ENCODE assay signal across 16 mouse cellular contexts in genomic region chr3:118491101-118491500, GRCm38 (mm10).
"Had no signal": no experiment of that assay in that cellular context is flagged by ENCODE, and none has a peak within 500 bp of the region (broad histone marks: within the 10 kb centered on the region; RNA-seq: fewer than 3 reads in every experiment).

No protein-coding gene starts in this region.

- DNase-seq: retina, postnatal 1 day; right cerebral cortex, adult 18-20 months; right cerebral cortex, postnatal 14 days; right cerebral cortex, postnatal 25 days; right cerebral cortex, postnatal 4 days; spleen, adult 18-20 months; thymus, adult 18-20 months; thymus, adult 2 months; thymus, postnatal 14 days; thymus, postnatal 25 days; thymus, postnatal 36 days; thymus, postnatal 4 days had no signal

- H3K4me1 ChIP-seq: neural tube, embryonic 13.5 days; stomach, embryonic 15.5 days had no signal

- H3K27me3 ChIP-seq: neural tube, embryonic 13.5 days; neural tube, embryonic 15.5 days; stomach, embryonic 15.5 days had no signal

- H3K4me3 ChIP-seq: neural tube, embryonic 13.5 days; neural tube, embryonic 15.5 days; stomach, embryonic 15.5 days had no signal

- H3K4me2 ChIP-seq: neural tube, embryonic 13.5 days; neural tube, embryonic 15.5 days; stomach, embryonic 15.5 days had no signal

- H3K9ac ChIP-seq: neural tube, embryonic 13.5 days; neural tube, embryonic 15.5 days; stomach, embryonic 15.5 days had no signal

- H3K36me3 ChIP-seq: neural tube, embryonic 13.5 days; neural tube, embryonic 15.5 days; stomach, embryonic 15.5 days had no signal

- H3K9me3 ChIP-seq: neural tube, embryonic 13.5 days; neural tube, embryonic 15.5 days; stomach, embryonic 15.5 days had no signal

- H3K27ac ChIP-seq: neural tube, embryonic 13.5 days; neural tube, embryonic 15.5 days; stomach, embryonic 15.5 days; stomach, postnatal 0 days had no signal
